Mouse (Mus musculus) hindbrain, embryonic 16.5 days (tissue): ENCODE results near the gene Ube2o. TPM values are rescaled to one million over a fixed set of nuclear protein-coding genes. Genes with fewer than 3 reads are reported as not detected.

Experiments
- ATAC-seq: fragments of 200-750 bp; cut with Nextera tagmentation; 2 replicates; pipeline ENCODE4 v1.8.0; 2017; ENCODE audit warnings: moderate TSS enrichment, moderate library complexity
- H3K27ac ChIP-seq: fragments of 300-500 bp; sonication (generic); 2 replicates; pipeline ENCODE4 v1.5.1; 2014; ENCODE audit warnings: low read depth, mild to moderate bottlenecking, control low read depth, low read length, moderate library complexity
- H3K27me3 ChIP-seq: fragments of 300-500 bp; sonication (generic); replicated peaks from 2 replicates; pipeline ENCODE4 v1.6.1; 2014; ENCODE audit warnings: low read length; ENCODE audit not compliant: control insufficient read depth, insufficient read depth
- H3K36me3 ChIP-seq: fragments of 300-500 bp; sonication (generic); 2 replicates; pipeline ENCODE4 v1.6.1; 2014; ENCODE audit warnings: mild to moderate bottlenecking, low read length, moderate library complexity, mixed read lengths; ENCODE audit not compliant: control insufficient read depth, insufficient read depth
- H3K4me1 ChIP-seq: fragments of 300-500 bp; sonication (generic); 2 replicates; pipeline ENCODE4 v1.6.1; 2014; ENCODE audit warnings: low read depth, low read length; ENCODE audit not compliant: control insufficient read depth, insufficient read depth
- H3K4me2 ChIP-seq: fragments of 300-500 bp; sonication (generic); 2 replicates; pipeline ENCODE4 v1.6.1; 2014; ENCODE audit warnings: mild to moderate bottlenecking, low read length, control low read depth, moderate library complexity
- H3K4me3 ChIP-seq: fragments of 300-500 bp; sonication (generic); 2 replicates; pipeline ENCODE4 v1.5.1; 2014; ENCODE audit warnings: mild to moderate bottlenecking, low read length, control low read depth, moderate library complexity
- H3K9ac ChIP-seq: fragments of 300-500 bp; sonication (generic); 2 replicates; pipeline ENCODE4 v1.6.1; 2014; ENCODE audit warnings: low read depth, mild to moderate bottlenecking, control low read depth, low read length, moderate library complexity
- H3K9me3 ChIP-seq: fragments of 300-500 bp; sonication (generic); 2 replicates; pipeline ENCODE4 v1.6.1; 2014; ENCODE audit warnings: mild to moderate bottlenecking, low read length, moderate library complexity; ENCODE audit not compliant: control insufficient read depth
- WGBS: fragments of 180-500 bp; shearing (Covaris S2); extraction: QIAGEN DNeasy Blood & Tissue Kit; methylation state at CpG from one replicate; pipeline ENCODE4 v1.1.7; 2014; 5-methylcytosine and 5-hydroxymethylcytosine counted together
- polyA plus RNA-seq: library from polyadenylated mRNA; unstranded; fragments of >200 nt; fragmentation: Nextera tagmentation; extraction: Ambion mirVana; gene quantifications from 2 replicates; pipeline ENCODE4 v1.2.1, GENCODE M21; 2015

Ube2o gene
- polyA plus RNA-seq, 1 experiment from 2014 or later, result 16.4 TPM

- Histone ChIP-seq H3K36me3 (no peaks in the 10 kb centered on the region), H3K9me3 (no peaks in the 10 kb centered on the region), H3K9ac (no peak overlapping the region), H3K27ac (no peak overlapping the region), H3K27me3 (no peaks in the 10 kb centered on the region), H3K4me2 (no peak overlapping the region), H3K4me1 (peaks cover 45% of the 10 kb centered on the region), H3K4me3 (no peak overlapping the region)
- 55% methylated on average over 6 of the region's 6 CpGs for WGBS
- ATAC-seq, result no peak
Observed at GRCm38 (mm10) chr11:116574486-116574885, 6.8 kb downstream of the Ube2o start.

DNA sequence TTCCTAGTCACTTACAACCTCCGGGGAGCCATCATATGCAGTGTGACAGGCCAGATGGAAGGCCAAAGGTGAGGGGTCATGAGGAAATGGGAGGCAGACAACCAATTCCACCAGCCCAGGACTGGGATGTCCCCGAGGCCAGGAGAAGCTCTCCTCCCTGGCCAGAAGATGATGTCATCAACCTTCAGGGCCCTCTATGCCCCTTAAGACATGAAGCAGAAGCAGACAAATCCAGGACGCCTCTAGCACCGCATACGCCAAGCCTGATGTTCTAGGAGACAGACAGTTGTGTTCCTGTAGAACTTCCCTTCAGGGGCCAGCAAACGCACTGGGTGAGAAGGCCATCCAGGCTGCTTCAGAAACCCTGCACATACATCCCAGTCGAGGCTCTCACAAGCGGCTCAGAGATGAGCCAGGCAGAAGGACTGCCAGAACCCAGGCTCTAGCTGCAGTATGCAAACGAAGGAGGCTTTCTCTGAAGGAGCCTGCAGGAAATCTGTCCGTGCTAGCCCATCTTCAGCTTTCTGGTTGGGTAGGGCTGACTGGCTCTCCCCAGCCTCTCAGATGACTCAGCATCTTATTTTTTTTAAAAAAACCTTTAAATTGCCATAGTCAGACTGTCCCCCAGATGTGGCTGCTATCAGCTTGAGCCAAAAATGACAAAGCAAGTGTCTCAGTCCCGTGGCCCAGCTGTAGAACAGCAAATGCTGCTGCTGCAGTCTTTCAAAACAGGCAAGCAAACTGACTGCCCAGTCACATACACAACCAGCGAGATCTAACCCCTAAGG, 8.3 kb downstream of the Ube2o start:
- Histone ChIP-seq H3K9me3 (no peaks in the 10 kb centered on the region), H3K9ac (no peak overlapping the region), H3K4me2 (no peak overlapping the region), H3K27ac (no peak overlapping the region), H3K4me1 (peaks cover 35% of the 10 kb centered on the region), H3K36me3 (no peaks in the 10 kb centered on the region), H3K4me3 (no peak overlapping the region), H3K27me3 (no peaks in the 10 kb centered on the region)
- 55% methylated on average over 12 of the region's 12 CpGs for WGBS
- no peak for ATAC-seq

DNA sequence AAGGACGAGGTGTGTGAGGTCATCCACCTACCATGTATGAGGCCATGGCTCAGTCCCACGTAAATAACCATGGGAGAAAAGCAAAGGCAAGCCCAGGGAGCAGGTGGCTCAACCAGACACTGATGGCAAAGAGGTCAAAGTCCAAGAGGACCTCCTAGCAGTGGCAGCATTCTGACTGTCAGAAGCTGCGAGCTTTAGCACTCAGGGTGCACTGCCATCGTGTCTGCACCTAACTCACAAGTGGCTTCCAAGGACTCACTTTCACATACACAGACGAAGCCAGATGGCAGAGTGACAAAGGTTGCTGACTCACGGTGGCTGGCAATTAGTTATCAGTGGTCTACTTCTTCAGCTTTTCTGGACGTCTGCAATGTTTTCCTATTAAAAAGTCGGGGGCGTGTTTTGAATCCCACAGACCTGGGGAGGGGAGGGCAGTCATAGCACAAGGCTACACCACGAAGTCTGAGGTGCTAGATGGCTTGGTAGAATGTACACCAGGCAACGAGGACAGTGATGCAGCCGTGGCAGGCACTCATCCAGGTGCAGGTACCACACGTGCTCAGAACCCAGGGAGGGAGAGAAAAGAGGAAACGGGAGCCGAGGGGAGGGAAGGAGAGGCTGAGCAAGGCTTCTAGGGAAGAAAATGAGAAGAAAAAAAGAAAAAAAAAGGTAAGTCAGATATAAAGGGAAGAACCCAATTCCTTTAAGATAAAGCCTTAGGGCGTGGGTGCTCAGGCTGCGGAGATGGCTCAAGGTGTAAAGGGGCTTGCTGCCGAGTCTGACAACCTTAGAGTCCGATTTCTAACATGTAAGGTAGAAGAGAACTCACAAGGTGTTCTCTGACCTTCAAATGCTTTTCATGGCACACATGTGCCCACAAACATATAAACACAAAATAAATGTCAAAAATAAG, 9.2 kb downstream of the Ube2o start:
- Histone ChIP-seq H3K9me3 (no peaks in the 10 kb centered on the region), H3K4me1 (peaks cover 32% of the 10 kb centered on the region), H3K4me2 (no peak overlapping the region), H3K36me3 (no peaks in the 10 kb centered on the region), H3K4me3 (no peak overlapping the region), H3K27ac (no peak overlapping the region), H3K27me3 (no peaks in the 10 kb centered on the region), H3K9ac (no peak overlapping the region)
- WGBS, result 80% methylated on average over 19 of the region's 19 CpGs
- ATAC-seq, result no peak

DNA sequence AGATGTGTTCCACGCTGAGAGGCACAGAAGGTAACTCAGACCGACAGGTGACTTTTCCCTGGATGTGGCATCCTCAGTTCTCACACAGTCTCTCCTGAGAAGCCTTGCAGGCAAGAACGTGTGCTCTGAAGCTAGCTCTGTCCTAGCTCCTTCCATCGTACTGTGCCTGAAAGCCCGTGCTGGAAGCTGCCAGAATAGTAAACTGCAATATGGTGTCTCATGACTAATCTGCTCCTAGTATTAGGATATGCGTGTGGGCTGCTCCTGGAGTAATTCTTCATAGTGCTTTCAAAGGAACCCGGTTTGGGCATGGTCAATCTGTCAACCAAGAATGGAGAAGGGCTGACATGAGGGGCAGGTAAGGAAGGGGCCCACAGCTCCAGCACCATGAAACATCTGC, 10.4 kb downstream of the Ube2o start:
- ATAC-seq, result no peak
- 84% methylated on average over 7 of the region's 7 CpGs for WGBS

GRCm38 (mm10) chr11:116567531-116567930, 13.7 kb downstream of the Ube2o start:
- no peak; the same call in 1 of the 2 replicates for ATAC-seq
- Histone ChIP-seq H3K4me3 (no peak overlapping the region), H3K9ac (no peak overlapping the region), H3K27me3 (no peaks in the 10 kb centered on the region), H3K27ac (no peak overlapping the region), H3K9me3 (no peaks in the 10 kb centered on the region), H3K4me1 (no peaks in the 10 kb centered on the region), H3K4me2 (no peak overlapping the region), H3K36me3 (no peaks in the 10 kb centered on the region)
- 78% methylated on average over 8 of the region's 8 CpGs for WGBS

More for the DNA sequence above, 10.4 kb downstream of the Ube2o start:
- Histone ChIP-seq H3K36me3 (no peaks in the 10 kb centered on the region), H3K27ac (no peak overlapping the region), H3K4me2 (no peak overlapping the region), H3K4me1 (peaks cover 25% of the 10 kb centered on the region), H3K9ac (no peak overlapping the region), H3K4me3 (no peak overlapping the region), H3K9me3 (no peaks in the 10 kb centered on the region), H3K27me3 (no peaks in the 10 kb centered on the region)

DNA sequence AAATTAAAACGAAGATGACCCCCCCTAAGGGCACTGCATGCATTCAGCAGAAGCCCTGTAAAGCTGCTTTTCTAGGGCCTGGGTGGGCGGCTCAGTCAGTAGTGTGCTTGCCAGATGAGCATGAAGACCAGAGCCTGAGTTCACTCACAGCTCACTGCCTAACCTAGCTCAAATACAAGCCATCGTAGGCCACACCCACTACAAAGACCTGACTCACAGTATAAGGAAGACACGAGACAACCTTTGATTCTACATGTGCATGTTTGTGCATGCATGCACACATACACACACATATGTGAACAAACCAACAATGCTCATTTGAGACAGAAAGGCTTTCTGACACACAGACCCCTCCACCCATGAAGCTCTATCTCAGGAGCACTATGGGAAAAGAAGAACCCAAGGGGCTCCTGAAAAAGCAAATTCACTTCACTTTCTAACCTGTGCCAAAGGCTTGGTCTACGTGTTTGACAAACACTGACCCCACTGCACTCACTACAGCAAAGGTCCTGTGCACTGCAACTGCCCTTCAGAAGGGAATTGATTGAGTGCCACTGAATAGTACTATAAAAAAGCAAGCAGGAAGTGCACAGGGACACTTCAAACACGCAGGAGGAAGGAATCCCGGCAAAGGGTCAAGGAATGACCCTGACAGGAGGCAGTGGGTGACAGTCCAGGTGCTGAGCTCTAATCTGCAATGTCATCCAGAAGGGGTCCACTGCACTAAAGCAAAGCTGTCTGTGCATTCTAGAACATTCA, 15.8 kb downstream of the Ube2o start:
- H3K27ac ChIP-seq, result no peak overlapping the region
- no peaks in the 10 kb centered on the region for H3K36me3 ChIP-seq
- H3K9ac ChIP-seq, result no peak overlapping the region
- ATAC-seq, result no peak
- H3K4me2 ChIP-seq, result no peak overlapping the region
- 73% methylated on average over 7 of the region's 7 CpGs for WGBS
- H3K4me3 ChIP-seq, result no peak overlapping the region
- H3K4me1 ChIP-seq, result no peaks in the 10 kb centered on the region
- H3K27me3 ChIP-seq, result no peaks in the 10 kb centered on the region
- no peaks in the 10 kb centered on the region for H3K9me3 ChIP-seq

DNA sequence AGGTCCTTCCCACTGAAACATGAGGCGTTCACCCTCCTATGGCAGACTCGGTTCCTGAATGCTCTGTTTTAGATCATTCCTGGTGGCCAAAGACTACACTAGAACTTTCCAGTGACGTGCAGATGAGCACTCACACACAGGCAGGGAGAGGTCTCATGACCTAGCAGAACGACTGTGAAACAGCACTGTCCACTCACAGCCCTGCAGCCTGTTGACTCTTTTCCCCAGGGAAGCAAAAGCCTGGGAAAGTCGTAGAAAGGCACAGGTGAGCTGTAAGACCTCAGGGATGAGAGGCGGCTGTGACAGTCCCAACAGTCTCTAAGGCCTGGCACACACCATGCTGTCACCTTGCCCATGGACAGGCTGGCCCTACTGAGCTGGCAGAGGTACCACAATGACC, 24.9 kb downstream of the Ube2o start:
- H3K9me3 ChIP-seq, result no peaks in the 10 kb centered on the region
- WGBS, result 75% methylated on average over 6 of the region's 6 CpGs
- H3K9ac ChIP-seq, result 0 out of 2 replicates have a peak overlapping the region, but pooled peaks have one; percentile 10
- no peak overlapping the region for H3K4me3 ChIP-seq
- ATAC-seq, result no peak
- no peaks in the 10 kb centered on the region for H3K36me3 ChIP-seq
- no peak overlapping the region for H3K4me2 ChIP-seq
- H3K27me3 ChIP-seq, result no peaks in the 10 kb centered on the region
- peak overlapping the region; percentile 1; the same call in 1 of the 2 replicates for H3K27ac ChIP-seq
- peaks cover 27% of the 10 kb centered on the region for H3K4me1 ChIP-seq

GRCm38 (mm10) chr11:116555572-116555971, 25.7 kb downstream of the Ube2o start:
- H3K27me3 ChIP-seq, result no peaks in the 10 kb centered on the region
- H3K27ac ChIP-seq, result peak overlapping the region; percentile 1; the same call in 1 of the 2 replicates
- WGBS, result 50% methylated on average over 1 of the region's 1 CpGs
- H3K4me1 ChIP-seq, result peaks cover 30% of the 10 kb centered on the region
- no peak overlapping the region for H3K4me3 ChIP-seq
- H3K9ac ChIP-seq, result no peak overlapping the region
- H3K36me3 ChIP-seq, result no peaks in the 10 kb centered on the region
- peak; percentile 17; the same call in 1 of the 2 replicates for ATAC-seq
- no peak overlapping the region for H3K4me2 ChIP-seq
- no peaks in the 10 kb centered on the region for H3K9me3 ChIP-seq
